Mouse (Mus musculus): ENCODE measurements around the gene Dok7. TPM values are rescaled to one million over a fixed set of nuclear protein-coding genes. Genes with fewer than 3 reads are reported as not detected.

The Dok7 gene
- total RNA-seq (2023) = not detected

GRCm38 (mm10) chr5:35056604-35057432 is at the start of gene Dok7:
TSS of gene Dok7 (plus strand) at chr5:35056766.

DNA sequence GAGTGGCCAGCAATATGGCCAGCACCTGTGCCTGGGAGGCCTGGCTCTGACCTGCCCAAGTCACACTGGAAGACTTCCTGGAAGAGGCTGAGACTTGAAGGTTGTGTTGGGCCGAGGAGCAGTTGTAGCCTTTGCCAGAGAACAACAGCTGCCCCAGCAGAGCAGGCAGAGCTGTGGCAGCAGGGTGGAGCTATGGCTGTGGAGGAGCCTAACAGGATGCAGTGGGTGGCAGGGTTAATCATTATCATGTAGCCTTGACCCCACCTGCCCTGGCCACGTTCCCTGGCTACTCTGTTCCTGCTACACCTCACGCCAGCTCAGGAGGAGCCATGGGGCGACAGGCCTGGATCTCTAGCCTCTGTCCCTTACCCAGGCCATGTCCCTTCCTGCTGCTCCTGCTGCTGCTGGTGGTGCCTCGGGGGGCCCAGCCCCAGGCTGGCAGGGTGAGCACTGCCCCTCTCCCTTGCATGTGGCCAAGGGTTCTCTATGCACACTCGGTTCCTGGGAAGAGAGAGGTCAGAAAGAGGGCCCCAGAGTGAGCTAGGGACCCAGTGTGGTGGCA is 15.2 kb upstream of the Dok7 start, which contains the start of gene Hgfac:
Gene Hgfac, plus strand, starts transcription at position 242 of the 562 bp plus-strand sequence.

GRCm38 (mm10) chr5:35104960-35105921 is 48.7 kb downstream of the Dok7 start, which contains the start of gene Lrpap1:
TSS of gene Lrpap1 (minus strand) at chr5:35105766.

Other genes with a start within 250 kb of the Dok7 start
- 3.2 TPM for gene Msantd1, start 148.8 kb upstream of the Dok7 start, total RNA-seq (2023)
- 3.7 TPM for gene Rgs12, start 107.3 kb upstream of the Dok7 start, total RNA-seq (2023)
- not detected for gene Hgfac, start 15.3 kb upstream of the Dok7 start, total RNA-seq (2023)
- 53.6 TPM for gene Lrpap1, start 49.0 kb downstream of the Dok7 start, total RNA-seq (2023)
- not detected for gene Adra2c, start 221.6 kb downstream of the Dok7 start, total RNA-seq (2023)